29 mouse cellular contexts compared by ENCODE assay signal in genomic region chr7:25313325-25313724, GRCm38 (mm10). TPM values are rescaled to one million over a fixed set of nuclear protein-coding genes. Genes with fewer than 3 reads are reported as not detected.
DNase-seq lines count a peak whose midpoint lies in the region; ATAC-seq lines count a peak whose summit lies in the region.
"Had no signal": no experiment of that assay in that cellular context is flagged by ENCODE, and none has a peak within 500 bp of the region (broad histone marks: within the 10 kb centered on the region; RNA-seq: fewer than 3 reads in every experiment).

No protein-coding gene starts in this region.

- H3K27ac ChIP-seq in midbrain, embryonic 11.5 days (ENCODE audit: low read depth, low read length), result no peak overlapping the region
- H3K27ac ChIP-seq in midbrain, embryonic 15.5 days, result no peak overlapping the region
- H3K27ac ChIP-seq: embryonic facial prominence, embryonic 13.5 days; embryonic facial prominence, embryonic 15.5 days; forebrain, embryonic 10.5 days; forebrain, embryonic 12.5 days had no signal

- H3K4me2 ChIP-seq in midbrain, embryonic 11.5 days, result no peak overlapping the region
- H3K4me2 ChIP-seq in midbrain, embryonic 15.5 days, result no peak overlapping the region
- H3K4me2 ChIP-seq: embryonic facial prominence, embryonic 13.5 days; embryonic facial prominence, embryonic 15.5 days; forebrain, embryonic 12.5 days had no signal

- no peak overlapping the region for H3K4me3 ChIP-seq in midbrain, embryonic 11.5 days (ENCODE audit: low read depth, low read length)
- no peak overlapping the region for H3K4me3 ChIP-seq in midbrain, embryonic 15.5 days
- H3K4me3 ChIP-seq: embryonic facial prominence, embryonic 13.5 days; embryonic facial prominence, embryonic 15.5 days; erythroblast, embryonic 14.5 days; forebrain, embryonic 10.5 days; forebrain, embryonic 12.5 days had no signal

- no peak for ATAC-seq in midbrain, embryonic 11.5 days (ENCODE audit: low FRiP score)
- ATAC-seq in midbrain, embryonic 15.5 days (replicated peaks), result no peak
- ATAC-seq: activated CD4-positive, CD25-positive, alpha-beta regulatory T cell, adult 4 months; CD4-positive, CD25-positive, alpha-beta regulatory T cell, adult 4 months; forebrain, embryonic 14.5 days; forebrain, embryonic 16.5 days; Patski had no signal

- H3K4me1 ChIP-seq in midbrain, embryonic 11.5 days (ENCODE audit: control insufficient read depth, insufficient read depth, low read length), result peaks cover 12% of the 10 kb centered on the region
- peaks cover 30% of the 10 kb centered on the region for H3K4me1 ChIP-seq in midbrain, embryonic 15.5 days

- H3K9ac ChIP-seq in midbrain, embryonic 11.5 days (ENCODE audit: low read length), result no peak overlapping the region
- no peak overlapping the region; the same call in 1 of the 2 replicates for H3K9ac ChIP-seq in midbrain, embryonic 15.5 days
- H3K9ac ChIP-seq: embryonic facial prominence, embryonic 13.5 days; embryonic facial prominence, embryonic 15.5 days; forebrain, embryonic 12.5 days had no signal

- DNase-seq in adrenal gland, adult 2 months, result peak; percentile 53
- no peak for DNase-seq in adrenal gland, adult 18-20 months (ENCODE audit: low spot score in 2 of 2)
- DNase-seq in adrenal gland, postnatal 36 days, result peak; percentile 23 to 39
- no peak for DNase-seq in adrenal gland, postnatal 14 days
- peak; percentile 81 for DNase-seq in midbrain, embryonic 11.5 days (ENCODE audit: low spot score, missing footprints)
- DNase-seq in brain, adult 2 months (ENCODE audit: low read depth, low spot score), result peak; percentile 43
- DNase-seq: adrenal gland, adult 8-10 months; B cell, adult 2 months; cerebellum, adult 11 months; cerebellum, adult 18-20 months; cerebellum, adult 8-10 months; cerebellum, adult 9-11 months; cerebellum, postnatal 14 days; cerebellum, postnatal 36 days; embryo, embryonic 11 days had no signal

- WGBS in midbrain, embryonic 11.5 days, result 45% methylated on average over 7 of the region's 7 CpGs
- WGBS in midbrain, embryonic 15.5 days, result 49% methylated on average over 7 of the region's 7 CpGs

- H3K9me3 ChIP-seq in midbrain, embryonic 11.5 days (ENCODE audit: control insufficient read depth, low read length), result no peaks in the 10 kb centered on the region
- H3K9me3 ChIP-seq in midbrain, embryonic 15.5 days, result no peaks in the 10 kb centered on the region
- H3K9me3 ChIP-seq: embryonic facial prominence, embryonic 13.5 days; embryonic facial prominence, embryonic 15.5 days; forebrain, embryonic 10.5 days; forebrain, embryonic 12.5 days; G1E had no signal

- no peaks in the 10 kb centered on the region for H3K36me3 ChIP-seq in midbrain, embryonic 11.5 days (ENCODE audit: control insufficient read depth, insufficient read depth, low read length)
- H3K36me3 ChIP-seq in midbrain, embryonic 15.5 days (replicated peaks), result no peaks in the 10 kb centered on the region
- H3K36me3 ChIP-seq: embryonic facial prominence, embryonic 13.5 days; embryonic facial prominence, embryonic 15.5 days; forebrain, embryonic 10.5 days; forebrain, embryonic 12.5 days; G1E had no signal

- peaks cover 33% of the 10 kb centered on the region for H3K27me3 ChIP-seq in midbrain, embryonic 11.5 days (ENCODE audit: control insufficient read depth, insufficient read depth, low read length)
- peaks cover 43% of the 10 kb centered on the region for H3K27me3 ChIP-seq in midbrain, embryonic 15.5 days (replicated peaks)
- H3K27me3 ChIP-seq: Patski had no signal

RNA-seq across cellular contexts. Expression of gene Megf8, which starts 3.6 kb away (rescaled TPM):
- 10 to 100 TPM; 37.1 to 41.5 TPM for total RNA-seq in adrenal gland, adult 2 months (2021)
- polyA plus RNA-seq in adrenal gland, adult 2 months (2012; rRNA removed), result 102 and 106 TPM in 2 replicates
- total RNA-seq in adrenal gland, adult 18-20 months (2021), result 10 to 100 TPM; 37.8 to 47.0 TPM
- total RNA-seq in adrenal gland, postnatal 36 days (2021), result 10 to 100 TPM; 43.7 to 51.3 TPM
- 39.1 and 39.7 TPM in 2 replicates for total RNA-seq in adrenal gland, postnatal 14 days (2021)
- polyA plus RNA-seq in midbrain, embryonic 11.5 days (2014; fragmentation: Nextera tagmentation; extraction: Ambion mirVana), result 9.1 and 10.3 TPM in 2 replicates
- 27.0 and 27.4 TPM in 2 replicates for polyA plus RNA-seq in midbrain, embryonic 15.5 days (2015; fragmentation: Nextera tagmentation; extraction: Ambion mirVana)

RNA-seq across cellular contexts. Expression of gene Tmem145, which starts 7.4 kb away (rescaled TPM):
- total RNA-seq in adrenal gland, adult 2 months (2021), result 1 to 10 TPM; 1.9 to 2.2 TPM
- 8.3 and 9.3 TPM in 2 replicates for polyA plus RNA-seq in adrenal gland, adult 2 months (2012; rRNA removed)
- total RNA-seq in adrenal gland, adult 18-20 months (2021), result 1 to 10 TPM; 2.5 to 2.9 TPM
- total RNA-seq in adrenal gland, postnatal 36 days (2021), result 1 to 10 TPM; 1.5 to 1.6 TPM
- total RNA-seq in adrenal gland, postnatal 14 days (2021), result 1.4 and 3.2 TPM in 2 replicates
- 7.2 and 7.7 TPM in 2 replicates for polyA plus RNA-seq in midbrain, embryonic 11.5 days (2014; fragmentation: Nextera tagmentation; extraction: Ambion mirVana)
- polyA plus RNA-seq in midbrain, embryonic 15.5 days (2015; fragmentation: Nextera tagmentation; extraction: Ambion mirVana), result 94.8 and 102 TPM in 2 replicates
- total RNA-seq: CH12.LX; common myeloid progenitor, adult 5-6 weeks; G1E had no signal
- polyA plus RNA-seq: activated CD4-positive, CD25-positive, alpha-beta regulatory T cell, adult 4 months; CD4-positive, CD25-positive, alpha-beta regulatory T cell, adult 4 months; erythroblast, embryonic 14.5 days; G1E had no signal

RNA-seq across cellular contexts. Expression of gene Prr19, which starts 12.1 kb away (rescaled TPM):
- total RNA-seq in adrenal gland, adult 2 months (2021), result not detected
- not detected in 2 replicates for polyA plus RNA-seq in adrenal gland, adult 2 months (2012; rRNA removed)
- total RNA-seq in adrenal gland, adult 18-20 months (2021), result not detected
- not detected for total RNA-seq in adrenal gland, postnatal 36 days (2021)
- not detected in 2 replicates for total RNA-seq in adrenal gland, postnatal 14 days (2021)
- polyA plus RNA-seq in midbrain, embryonic 11.5 days (2014; fragmentation: Nextera tagmentation; extraction: Ambion mirVana), result 1.1 and 1.2 TPM in 2 replicates
- 3.7 and 4.5 TPM in 2 replicates for polyA plus RNA-seq in midbrain, embryonic 15.5 days (2015; fragmentation: Nextera tagmentation; extraction: Ambion mirVana)
- total RNA-seq: adrenal gland, adult 8-10 months; CH12.LX; common myeloid progenitor, adult 5-6 weeks; G1E had no signal
- polyA plus RNA-seq: activated CD4-positive, CD25-positive, alpha-beta regulatory T cell, adult 4 months; CD4-positive, CD25-positive, alpha-beta regulatory T cell, adult 4 months; erythroblast, embryonic 14.5 days had no signal

RNA-seq across cellular contexts. Expression of gene Pafah1b3, which starts 15.5 kb away (rescaled TPM):
- 10 to 100 TPM; 33.4 to 33.8 TPM for total RNA-seq in adrenal gland, adult 2 months (2021)
- polyA plus RNA-seq in adrenal gland, adult 2 months (2012; rRNA removed), result 29.4 and 35.9 TPM in 2 replicates
- 10 to 100 TPM; 23.3 to 30.4 TPM for total RNA-seq in adrenal gland, adult 18-20 months (2021)
- 10 to 100 TPM; 32.7 to 34.0 TPM for total RNA-seq in adrenal gland, postnatal 36 days (2021)
- 31.5 and 33.7 TPM in 2 replicates for total RNA-seq in adrenal gland, postnatal 14 days (2021)
- 306 and 332 TPM in 2 replicates for polyA plus RNA-seq in midbrain, embryonic 11.5 days (2014; fragmentation: Nextera tagmentation; extraction: Ambion mirVana)
- 671 and 679 TPM in 2 replicates for polyA plus RNA-seq in midbrain, embryonic 15.5 days (2015; fragmentation: Nextera tagmentation; extraction: Ambion mirVana)

RNA-seq across cellular contexts. Expression of gene Cic, which starts 45.8 kb away (rescaled TPM):
- 100 to 1,000 TPM; 102 to 108 TPM for total RNA-seq in adrenal gland, adult 2 months (2021)
- 111 and 123 TPM in 2 replicates for polyA plus RNA-seq in adrenal gland, adult 2 months (2012; rRNA removed)
- total RNA-seq in adrenal gland, adult 18-20 months (2021), result 100 to 1,000 TPM in 1 of 2 experiments, 10 to 100 TPM in 1; 96.8 to 123 TPM
- 100 to 1,000 TPM in 1 of 2 experiments, 10 to 100 TPM in 1; 94.8 to 116 TPM for total RNA-seq in adrenal gland, postnatal 36 days (2021)
- 115 and 127 TPM in 2 replicates for total RNA-seq in adrenal gland, postnatal 14 days (2021)
- 25.5 and 29.7 TPM in 2 replicates for polyA plus RNA-seq in midbrain, embryonic 11.5 days (2014; fragmentation: Nextera tagmentation; extraction: Ambion mirVana)
- polyA plus RNA-seq in midbrain, embryonic 15.5 days (2015; fragmentation: Nextera tagmentation; extraction: Ambion mirVana), result 42.1 and 45.9 TPM in 2 replicates

Comparison
In these comparisons a context has a peak if more than half of its experiments do, and no peak if none do; other contexts are left out.
1. DNase-seq: peak in adrenal gland, adult 2 months (single experiment), adrenal gland, postnatal 36 days (2 of 2), midbrain, embryonic 11.5 days (single experiment) and brain, adult 2 months (single experiment); none in adrenal gland, adult 18-20 months (0 of 2) and adrenal gland, postnatal 14 days (single experiment).